Mouse (Mus musculus) heart, adult 2 months (tissue): ENCODE measurements around the gene Mlh1.

Source experiments
- CTCF ChIP-seq: fragments of 200-600 bp; IDR thresholded peaks from 2 replicates; pipeline ENCODE4 v1.8.1; 2022; ENCODE audit warnings: antibody characterized with exemption, mild to moderate bottlenecking, moderate library complexity
- POLR2A ChIP-seq: fragments of 200-500 bp; IDR thresholded peaks from 2 replicates; pipeline ENCODE4 v1.6.1; 2011; ENCODE audit warnings: mild to moderate bottlenecking, low read depth, low read length, control low read depth; ENCODE audit not compliant: insufficient read depth

- TF ChIP-seq CTCF, result no peak
- TF ChIP-seq POLR2A, result no peak
Observed at GRCm38 (mm10) chr9:111243384-111243783, 28.2 kb downstream of the Mlh1 start.
